Mouse (Mus musculus) left cerebral cortex, postnatal 10 days (tissue): ENCODE results near the gene Slc22a21. TPM values are rescaled to one million over a fixed set of nuclear protein-coding genes. Genes with fewer than 3 reads are reported as not detected.

Experiments
- DNase-seq, 2 experiments: peaks; one replicate each; pipeline ENCODE4 v3.0.0; 2021 to 2022; ENCODE audit warnings: low spot score in 2 of 2, mixed read lengths in 1 of 2; ENCODE audit errors: extremely low spot score in 1 of 2
- intact Hi-C: fragments of 180-260 bp; cut with DNase I; formaldehyde crosslinking; loops from one replicate; pipeline ENCODE4 v1.15.1; 2025
- total RNA-seq, 2 experiments: library from RNA; stranded (reverse); gene quantifications; 2 replicates each; pipeline ENCODE4 v1.2.3; 2021

Slc22a21 gene
- total RNA-seq, 2 experiments from 2014 or later = 2.4 to 2.9 TPM

DNA sequence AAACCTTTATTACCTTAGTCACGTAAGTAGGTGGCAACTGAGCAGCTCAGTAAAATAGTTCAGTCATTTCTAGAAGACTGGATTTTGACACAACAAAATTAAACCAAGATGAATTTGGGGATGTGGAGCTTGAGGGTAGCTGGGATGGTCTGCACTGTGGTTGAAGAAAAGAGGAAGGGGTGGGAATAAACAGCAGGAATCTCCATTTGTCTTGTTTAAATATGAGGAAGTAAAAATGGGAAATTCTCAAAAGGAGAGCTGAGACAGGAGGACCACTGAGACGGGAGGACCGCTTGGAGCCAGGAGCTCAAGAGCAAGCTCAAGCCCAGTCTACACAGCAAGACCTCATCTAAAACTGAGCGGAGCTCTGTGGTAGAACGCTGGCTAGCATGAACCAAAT is 53.8 kb downstream of the Slc22a21 start:
- intact Hi-C loops = no loop called here
- no peak for DNase-seq

DNA sequence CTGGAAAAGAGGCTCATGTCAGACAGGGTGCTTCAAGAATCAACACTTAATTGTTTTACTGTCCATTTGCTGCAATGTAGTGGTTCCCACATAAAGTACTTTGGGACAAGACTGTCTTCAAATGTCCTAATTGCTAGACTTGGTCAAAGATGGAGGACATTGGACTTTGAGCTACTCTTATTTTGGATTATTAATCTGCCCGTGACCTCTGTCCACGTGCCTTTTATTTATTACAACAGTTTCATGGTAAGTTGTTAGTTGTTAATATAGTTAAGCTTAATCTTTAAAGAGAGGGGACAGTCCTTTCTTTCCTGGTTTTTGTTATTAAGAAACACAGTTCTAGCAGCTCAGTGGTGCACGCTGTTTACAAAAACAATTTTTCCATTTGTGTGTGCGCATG is 61.3 kb downstream of the Slc22a21 start:
- intact Hi-C loops = no loop called here

DNA sequence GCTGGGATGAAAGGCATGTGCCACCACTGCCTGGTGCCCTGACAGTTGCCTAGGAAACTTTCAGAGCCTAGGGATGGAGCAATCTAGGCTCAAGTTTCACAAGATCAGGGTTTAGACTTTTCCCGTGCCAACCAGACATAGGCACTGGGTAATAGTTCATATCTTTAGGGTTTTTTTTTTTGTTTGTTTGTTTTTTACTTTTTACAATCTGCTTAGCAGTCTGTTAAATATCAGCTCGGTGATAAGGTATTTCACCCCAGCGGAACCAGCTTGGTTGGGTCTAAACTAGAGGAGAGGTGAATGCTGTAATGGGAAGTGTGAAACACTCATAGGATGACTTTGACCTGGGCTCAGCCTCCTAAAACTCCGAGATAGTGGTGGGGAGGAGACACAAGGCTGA is 69.1 kb downstream of the Slc22a21 start:
- no peak for DNase-seq
- intact Hi-C loops = no loop called here

More for the DNA sequence above, 61.3 kb downstream of the Slc22a21 start:
- DNase-seq = no peak

DNA sequence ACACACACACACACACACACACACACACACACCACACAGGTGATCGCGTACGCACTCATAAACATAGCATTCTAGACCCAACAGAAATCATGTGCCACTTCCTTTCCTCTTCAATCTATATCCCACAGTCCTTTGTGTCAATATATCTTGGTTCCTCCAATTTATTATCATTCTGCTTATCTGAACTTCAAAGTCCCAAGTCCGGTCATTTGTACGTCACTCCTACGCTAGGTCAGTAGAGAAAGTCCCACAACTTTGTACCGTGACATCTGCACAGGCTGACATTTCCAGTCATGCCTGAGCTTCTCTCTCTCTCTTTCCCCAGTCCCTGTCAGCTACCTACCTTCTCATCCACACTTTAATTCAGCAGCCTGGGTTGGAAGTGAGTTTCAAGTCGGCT is 71.4 kb downstream of the Slc22a21 start:
- no peak for DNase-seq
- intact Hi-C loops = no loop called here

DNA sequence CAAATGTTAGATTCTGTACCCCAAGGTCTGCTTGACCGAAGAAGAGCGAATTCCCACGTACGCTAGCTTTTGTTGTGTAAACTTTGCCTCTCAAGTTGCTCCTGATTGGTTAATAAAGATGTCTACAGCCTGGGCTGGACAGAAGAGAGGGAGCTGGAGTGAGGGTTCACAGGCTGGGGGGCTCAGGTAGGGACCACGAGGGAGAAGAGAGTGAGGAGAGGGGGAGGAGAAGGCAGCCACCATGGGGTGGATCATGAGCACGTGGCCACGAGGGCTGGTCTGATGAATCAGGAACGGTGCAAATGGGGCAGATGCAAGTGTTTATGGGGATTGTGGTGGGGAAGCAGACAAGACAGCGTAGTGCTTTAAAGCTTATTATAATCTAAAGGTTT is 75.6 kb downstream of the Slc22a21 start:
- no peak for DNase-seq
- intact Hi-C loops = no loop called here

DNA sequence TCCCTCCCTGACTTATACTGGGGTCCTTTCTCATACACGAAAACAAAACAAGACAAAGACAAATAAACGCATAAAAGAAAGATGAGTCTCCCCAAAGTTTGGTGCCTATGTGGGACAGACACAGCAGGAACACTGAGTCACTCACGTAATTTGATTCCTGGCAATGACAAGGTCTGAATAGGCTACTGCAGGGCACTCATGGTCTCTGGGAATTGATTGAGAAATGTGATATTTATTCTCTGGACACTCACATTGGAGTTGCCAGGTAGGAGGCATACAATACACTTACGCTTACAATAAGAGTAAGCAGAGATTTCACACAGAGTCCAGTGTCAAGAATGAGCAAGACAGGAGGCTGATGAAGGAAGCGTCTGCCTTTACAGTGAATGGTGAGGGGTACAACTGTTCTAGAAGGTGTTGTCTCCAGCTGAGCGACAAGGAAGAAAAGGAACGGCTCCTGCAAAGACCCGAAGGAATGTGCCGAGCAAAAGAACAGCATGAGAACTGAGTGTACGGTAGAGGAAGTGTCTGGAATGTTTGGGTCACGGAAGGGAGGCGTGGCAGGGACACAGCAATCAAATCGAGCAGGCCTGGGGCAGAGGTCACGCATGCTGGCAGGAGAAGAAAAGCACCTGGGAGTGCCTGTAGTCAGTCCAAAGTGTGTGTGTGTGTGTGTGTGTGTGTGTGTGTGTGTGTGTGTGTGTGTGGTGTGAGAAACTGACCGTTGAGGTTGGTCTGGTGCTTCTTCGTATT is 76.2 kb downstream of the Slc22a21 start:
- intact Hi-C loops = no loop called here
- DNase-seq = peak in 1 of 2 experiments; percentile 77

DNA sequence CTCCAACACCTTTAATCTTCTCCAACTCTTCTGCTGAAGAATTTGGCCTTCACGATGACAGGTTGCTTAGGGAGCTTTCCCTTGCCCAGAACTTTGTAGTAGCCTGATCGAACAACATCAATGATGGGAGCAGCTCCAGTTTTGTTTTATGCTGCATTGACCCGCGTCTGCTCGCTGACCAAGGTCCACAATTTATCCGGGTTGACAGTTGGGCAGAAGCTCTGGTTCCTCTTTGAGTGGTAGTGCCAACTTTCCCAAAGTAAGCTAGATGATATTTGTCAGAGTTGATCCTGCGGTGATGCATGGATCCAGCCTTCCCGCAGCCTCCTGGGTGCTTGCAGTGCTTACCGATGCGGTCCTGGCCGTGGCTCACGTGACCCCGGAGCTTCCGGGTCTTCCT is 77.4 kb downstream of the Slc22a21 start:
- intact Hi-C loops = no loop called here
- no peak for DNase-seq

DNA sequence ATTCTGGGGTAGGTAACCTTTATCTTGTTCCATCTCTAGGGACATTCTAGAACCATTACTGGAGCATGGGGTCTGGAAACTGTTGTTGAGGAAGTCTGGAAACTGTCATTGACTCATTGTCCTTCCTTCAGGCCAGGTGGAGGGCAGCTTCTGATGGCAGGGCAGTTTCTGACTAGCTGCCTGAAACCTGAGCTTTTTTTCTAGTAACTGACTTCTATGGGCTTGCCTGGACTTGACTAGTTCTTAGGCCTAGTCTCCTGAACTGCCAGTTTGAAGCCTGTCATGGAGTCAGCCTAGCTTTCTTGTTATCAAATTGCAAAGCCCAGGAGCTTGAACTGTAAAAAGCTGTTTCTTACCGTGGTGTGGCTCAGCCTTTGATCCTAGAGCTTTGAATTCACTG is 79.1 kb downstream of the Slc22a21 start:
- DNase-seq = no peak
- intact Hi-C loops = no loop called here

DNA sequence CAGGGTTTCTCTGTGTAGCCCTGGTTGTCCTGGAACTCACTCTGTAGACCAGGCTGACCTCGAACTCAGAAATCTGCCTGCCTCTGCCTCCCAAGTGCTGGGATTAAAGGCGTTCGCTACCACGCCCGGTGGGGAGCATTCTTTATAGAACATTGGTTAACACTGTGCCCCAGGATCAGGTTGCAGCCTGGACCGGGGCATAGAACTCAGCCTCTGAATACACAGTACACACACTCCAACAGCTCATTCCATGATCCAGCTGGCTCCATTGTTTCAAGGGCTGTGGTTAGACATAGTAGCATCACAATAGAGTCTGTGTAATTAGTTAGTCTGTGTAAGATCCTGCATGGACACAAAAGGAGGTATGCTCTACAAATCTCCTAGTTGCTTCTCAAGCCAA is 80.2 kb downstream of the Slc22a21 start:
- DNase-seq = no peak
- intact Hi-C loops = no loop called here

Other genes starting within 250 kb of the Slc22a21 start
- 1 to 10 TPM; 2.3 to 3.3 TPM for gene Irf1, start 210.3 kb downstream of the Slc22a21 start, total RNA-seq
- gene Gm17334, start 207.1 kb downstream of the Slc22a21 start, total RNA-seq = under 1 TPM in 1 of 2 experiments, not detected in 1; 0.41 TPM
- 1 to 10 TPM in 1 of 2 experiments, under 1 TPM in 1; 0.85 to 1.5 TPM for gene Gm12216, start 121.1 kb downstream of the Slc22a21 start, total RNA-seq
- gene Slc22a5, start 88.7 kb downstream of the Slc22a21 start, total RNA-seq = 10 to 100 TPM; 10.4 to 14.2 TPM
- 1 to 10 TPM; 3.7 to 7.1 TPM for gene Slc22a4, start 47.8 kb upstream of the Slc22a21 start, total RNA-seq
- 10 to 100 TPM; 10.7 to 11.4 TPM for gene Pdlim4, start 88.7 kb upstream of the Slc22a21 start, total RNA-seq
- 10 to 100 TPM; 15.8 to 17.0 TPM for gene P4ha2, start 119.8 kb upstream of the Slc22a21 start, total RNA-seq